Mouse (Mus musculus) lung, postnatal 0 days (tissue): ENCODE results near the gene Tmem88b. TPM values are rescaled to one million over a fixed set of nuclear protein-coding genes. Genes with fewer than 3 reads are reported as not detected.

ENCODE experiments used
- ATAC-seq: fragments of 200-750 bp; cut with Nextera tagmentation; 2 replicates; pipeline ENCODE4 v1.8.0; 2017; ENCODE audit warnings: moderate library complexity
- DNase-seq: peaks from one replicate; pipeline ENCODE4 v3.0.0-alpha.2; 2016; ENCODE audit warnings: low spot score
- H3K27ac ChIP-seq: fragments of 300-500 bp; sonication (generic); 2 replicates; pipeline ENCODE4 v1.5.1; 2014; ENCODE audit warnings: antibody characterized with exemption, mild to moderate bottlenecking, low read length, mixed read lengths
- H3K27me3 ChIP-seq: fragments of 300-500 bp; sonication (generic); replicated peaks from 2 replicates; pipeline ENCODE4 v1.6.1; 2014; ENCODE audit warnings: low read length, mixed read lengths; ENCODE audit not compliant: insufficient read depth
- H3K36me3 ChIP-seq: fragments of 300-500 bp; sonication (generic); 2 replicates; pipeline ENCODE4 v1.6.1; 2014; ENCODE audit warnings: low read length, mixed read lengths; ENCODE audit not compliant: insufficient read depth
- H3K4me1 ChIP-seq: fragments of 300-500 bp; sonication (generic); 2 replicates; pipeline ENCODE4 v1.6.1; 2014; ENCODE audit warnings: antibody characterized with exemption, low read depth, low read length, mixed read lengths; ENCODE audit not compliant: insufficient read depth
- H3K4me2 ChIP-seq: fragments of 300-500 bp; sonication (generic); replicated peaks from 2 replicates; pipeline ENCODE4 v1.6.1; 2014; ENCODE audit warnings: low read depth, mild to moderate bottlenecking, low read length, moderate library complexity, mixed read lengths
- H3K4me3 ChIP-seq: fragments of 300-500 bp; sonication (generic); 2 replicates; pipeline ENCODE4 v1.5.1; 2014; ENCODE audit warnings: low read depth, low read length
- H3K9ac ChIP-seq: fragments of 300-500 bp; sonication (generic); replicated peaks from 2 replicates; pipeline ENCODE4 v1.6.1; 2014; ENCODE audit warnings: low read depth, mild to moderate bottlenecking
- H3K9me3 ChIP-seq: fragments of 300-500 bp; sonication (generic); 2 replicates; pipeline ENCODE4 v1.6.1; 2016; ENCODE audit warnings: low read length, mixed read lengths
- CTCF ChIP-seq: IDR thresholded peaks from 2 replicates; pipeline ENCODE4 v1.5.1; 2016; ENCODE audit warnings: antibody characterized with exemption, mild to moderate bottlenecking
- EP300 ChIP-seq: IDR thresholded peaks from 2 replicates; pipeline ENCODE4 v1.6.1; 2016; ENCODE audit warnings: antibody characterized with exemption, mild to moderate bottlenecking, control low read depth
- WGBS: fragments of 180-500 bp; shearing (Covaris S2); extraction: QIAGEN DNeasy Blood & Tissue Kit; methylation state at CpG from one replicate; pipeline ENCODE4 v1.1.7; 2014; 5-methylcytosine and 5-hydroxymethylcytosine counted together
- polyA plus RNA-seq: library from polyadenylated mRNA; unstranded; fragments of >200 nt; fragmentation: Nextera tagmentation; extraction: Ambion mirVana; gene quantifications from 2 replicates; pipeline ENCODE4 v1.2.1, GENCODE M21; 2015

Tmem88b gene
- polyA plus RNA-seq, 1 experiment from 2014 or later = 0.13 TPM

DNA sequence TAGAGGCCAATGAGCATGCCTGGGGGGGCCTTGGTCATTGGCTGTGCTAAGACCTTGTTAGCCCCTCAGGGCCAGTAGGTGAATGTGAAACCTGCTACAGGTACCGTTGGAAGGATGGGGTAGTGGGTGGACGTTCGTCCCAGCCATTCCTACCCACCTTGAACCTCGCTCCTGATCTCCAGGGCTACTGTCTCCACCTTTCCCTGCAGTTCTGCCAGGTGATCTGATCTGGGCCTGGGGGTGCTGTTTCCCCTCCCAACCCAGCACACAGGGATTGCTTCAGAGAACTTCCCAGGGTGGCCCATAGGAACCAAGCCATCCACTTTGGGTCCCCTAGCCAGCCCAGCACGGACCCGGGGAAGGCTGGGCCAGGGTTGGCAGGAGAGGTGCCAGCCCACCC, 46.5 kb downstream of the Tmem88b start:
- DNase-seq (no peak), ATAC-seq (no peak)
- Histone ChIP-seq H3K4me2 (no peak overlapping the region), H3K36me3 (no peaks in the 10 kb centered on the region; the same call in 1 of the 2 replicates), H3K4me1 (peaks cover 6% of the 10 kb centered on the region; the same call in 1 of the 2 replicates), H3K27ac (no peak overlapping the region), H3K9me3 (no peaks in the 10 kb centered on the region), H3K4me3 (no peak overlapping the region), H3K27me3 (no peaks in the 10 kb centered on the region), H3K9ac (no peak overlapping the region)
- WGBS = 75% methylated on average over 6 of the region's 6 CpGs
- TF ChIP-seq CTCF (no peak), EP300 (no peak)

DNA sequence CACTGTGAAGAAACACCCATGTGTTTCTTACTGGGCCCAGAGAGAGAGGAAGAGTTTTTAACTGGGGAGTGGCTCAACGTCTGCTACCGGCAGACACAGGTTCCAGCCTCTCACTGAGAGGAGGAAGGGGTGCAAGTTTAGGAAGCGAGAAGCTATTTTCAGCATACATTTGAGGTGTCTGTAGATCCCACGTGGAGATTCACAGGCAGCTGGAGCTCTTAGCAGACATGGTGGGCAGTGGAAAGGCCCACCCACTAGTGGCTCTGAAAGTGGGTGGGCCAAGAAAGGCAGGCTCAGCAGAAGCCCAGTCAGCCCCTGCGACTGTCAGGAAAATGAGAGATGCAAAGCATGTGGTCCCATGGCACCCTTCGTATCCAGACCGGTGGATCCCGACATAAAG, 47.4 kb downstream of the Tmem88b start:
- 48% methylated on average over 8 of the region's 8 CpGs for WGBS
- Histone ChIP-seq H3K4me1 (peaks cover 6% of the 10 kb centered on the region; the same call in 1 of the 2 replicates), H3K4me3 (no peak overlapping the region), H3K36me3 (no peaks in the 10 kb centered on the region; the same call in 1 of the 2 replicates), H3K4me2 (no peak overlapping the region), H3K9me3 (no peaks in the 10 kb centered on the region), H3K9ac (no peak overlapping the region), H3K27me3 (no peaks in the 10 kb centered on the region), H3K27ac (no peak overlapping the region)
- DNase-seq (no peak), ATAC-seq (no peak)
- TF ChIP-seq EP300 (no peak), CTCF (no peak)

DNA sequence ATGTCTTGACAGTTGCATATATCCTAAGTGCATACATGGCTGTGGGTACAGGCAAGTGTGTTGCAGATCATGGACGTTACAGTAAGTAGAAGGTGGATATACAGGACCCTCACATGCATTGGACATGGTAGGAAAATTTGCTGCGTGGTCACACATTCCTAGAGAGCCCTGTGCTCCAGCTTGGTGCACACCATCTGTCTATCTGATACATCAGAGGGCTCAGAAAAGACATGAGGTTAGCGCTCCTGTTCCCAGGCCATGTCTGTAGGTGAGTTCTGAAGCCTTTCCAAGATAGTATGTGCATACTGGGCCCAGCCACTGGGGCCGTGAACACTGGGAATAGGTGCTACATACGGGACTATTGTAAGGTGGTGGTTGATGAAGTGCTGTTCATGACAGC, 49.3 kb downstream of the Tmem88b start:
- DNase-seq = no peak
- TF ChIP-seq EP300 = no peak
- TF ChIP-seq CTCF = no peak
- Histone ChIP-seq H3K9me3 (no peaks in the 10 kb centered on the region), H3K9ac (no peak overlapping the region), H3K36me3 (peaks cover 4% of the 10 kb centered on the region; the same call in 1 of the 2 replicates), H3K27ac (no peak overlapping the region), H3K4me2 (no peak overlapping the region), H3K27me3 (no peaks in the 10 kb centered on the region), H3K4me3 (no peak overlapping the region), H3K4me1 (peaks cover 6% of the 10 kb centered on the region; the same call in 1 of the 2 replicates)
- no peak for ATAC-seq
- 90% methylated on average over 5 of the region's 5 CpGs for WGBS

DNA sequence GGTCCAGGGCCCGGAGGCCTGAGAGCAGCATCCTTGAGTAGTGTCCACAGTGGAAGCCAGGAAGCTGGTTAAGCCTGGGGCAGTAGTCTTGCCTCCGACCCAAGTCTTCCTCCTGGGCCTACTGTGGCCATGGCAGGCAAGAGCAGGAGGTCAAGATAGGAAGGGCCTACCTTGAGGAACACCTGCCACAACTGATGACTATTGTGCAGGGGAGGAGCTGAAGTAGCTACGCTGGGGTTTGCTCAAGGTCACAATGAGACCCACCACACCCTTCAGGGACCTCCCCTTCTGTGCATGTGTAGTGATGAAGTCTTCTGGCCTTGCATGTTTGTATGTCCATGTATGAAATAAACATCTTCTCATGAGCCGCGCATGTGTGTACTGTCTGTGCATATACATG, 49.9 kb downstream of the Tmem88b start:
- TF ChIP-seq EP300 = no peak
- H3K4me3 ChIP-seq = peak overlapping the region; percentile 81

DNA sequence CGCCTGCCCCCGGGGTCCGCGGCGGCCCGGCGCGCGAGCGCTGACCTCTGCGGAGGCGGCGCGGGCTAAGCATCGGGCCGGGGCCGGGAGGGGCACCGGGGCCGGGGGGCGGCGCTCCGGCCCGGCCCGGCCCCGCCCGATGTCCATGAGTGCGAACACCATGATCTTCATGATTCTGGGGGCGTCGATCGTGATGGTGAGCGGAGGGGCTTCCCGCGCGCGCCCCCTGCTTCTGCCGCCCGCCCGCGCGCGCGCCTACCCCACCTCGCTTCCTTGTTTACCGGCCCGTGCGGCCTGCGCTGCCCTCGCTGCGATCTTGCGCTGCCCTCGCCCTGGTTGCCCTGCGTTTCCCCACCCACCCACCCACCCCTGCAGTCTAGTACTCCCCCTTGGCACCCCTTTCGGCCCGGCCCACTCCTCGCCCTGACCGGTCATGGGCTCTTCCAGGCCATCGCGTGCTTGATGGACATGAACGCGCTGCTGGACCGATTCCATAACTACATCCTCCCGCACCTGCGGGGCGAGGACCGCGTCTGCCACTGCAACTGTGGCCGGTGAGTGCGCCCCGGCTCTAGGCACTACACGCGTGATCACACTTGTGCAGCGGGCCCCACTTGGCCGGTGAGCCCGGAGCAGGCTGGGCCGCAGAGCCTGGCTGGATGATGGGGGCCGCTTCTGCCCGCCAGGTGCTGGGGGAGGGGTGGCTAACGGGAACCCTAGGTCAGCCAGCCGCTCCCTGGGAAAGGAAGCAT, 50.5 kb downstream of the Tmem88b start:
- Histone ChIP-seq H3K36me3 (peaks cover 4% of the 10 kb centered on the region; the same call in 1 of the 2 replicates), H3K4me2 (peak overlapping the region; percentile 88), H3K9me3 (no peaks in the 10 kb centered on the region), H3K4me3 (peak overlapping the region; percentile 81), H3K27ac (peak overlapping the region; percentile 87), H3K4me1 (peaks cover 6% of the 10 kb centered on the region; the same call in 1 of the 2 replicates), H3K9ac (peak overlapping the region; percentile 54), H3K27me3 (no peaks in the 10 kb centered on the region)
- DNase-seq (peak; percentile 54), ATAC-seq (peak; percentile 82)
- TF ChIP-seq EP300 = no peak
- TF ChIP-seq CTCF = no peak; the same call in 1 of the 2 replicates
- WGBS = 2% methylated on average over 37 of the region's 79 CpGs

More for the DNA sequence above, 49.9 kb downstream of the Tmem88b start:
- Histone ChIP-seq H3K27ac (no peak overlapping the region), H3K4me1 (peaks cover 6% of the 10 kb centered on the region; the same call in 1 of the 2 replicates), H3K4me2 (peak overlapping the region; percentile 88), H3K9ac (peak overlapping the region; percentile 54), H3K9me3 (no peaks in the 10 kb centered on the region), H3K36me3 (peaks cover 4% of the 10 kb centered on the region; the same call in 1 of the 2 replicates), H3K27me3 (no peaks in the 10 kb centered on the region)
- WGBS = 77% methylated on average over 5 of the region's 5 CpGs
- DNase-seq (no peak), ATAC-seq (no peak)

DNA sequence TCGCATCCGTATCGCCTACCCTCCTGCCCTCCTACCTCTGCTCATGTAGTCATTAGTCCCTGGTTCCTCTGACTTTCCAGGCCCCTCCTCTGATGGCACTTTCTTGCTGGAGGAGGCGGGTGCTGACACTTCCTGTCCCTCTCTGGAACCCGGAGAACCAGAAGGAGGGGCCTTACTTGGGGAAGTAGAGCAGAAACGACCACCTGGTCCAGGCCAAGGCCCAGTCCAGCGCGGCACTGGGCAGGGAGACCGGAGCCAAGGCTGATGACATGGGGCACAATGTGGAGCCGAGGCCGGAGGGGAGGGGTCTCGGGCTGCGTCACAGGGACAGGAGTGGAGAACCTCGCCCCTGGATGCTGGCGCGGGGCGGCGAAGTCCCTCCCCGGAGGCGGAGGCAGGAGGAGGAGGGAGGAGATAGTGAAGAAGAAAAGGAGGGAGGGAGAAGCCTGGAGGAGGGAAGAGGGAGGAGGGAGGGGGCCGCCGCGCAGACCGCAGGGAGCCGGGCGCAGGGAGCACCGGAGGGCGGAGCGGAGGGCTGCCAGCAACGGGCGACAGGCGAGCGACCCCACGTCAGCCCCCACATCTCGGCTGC, 51.2 kb downstream of the Tmem88b start, which contains the start of gene Tmem240:
Gene Tmem240, plus strand, starts transcription at position 451 of the 592 bp plus-strand sequence.
- peak; percentile 93 for ATAC-seq
- Histone ChIP-seq H3K36me3 (peaks cover 4% of the 10 kb centered on the region; the same call in 1 of the 2 replicates), H3K4me1 (peaks cover 6% of the 10 kb centered on the region; the same call in 1 of the 2 replicates), H3K4me3 (peak within 1 kb of the TSS; percentile 81), H3K4me2 (peak within 1 kb of the TSS; percentile 88), H3K27me3 (no peaks in the 10 kb centered on the region), H3K9ac (peak within 1 kb of the TSS; percentile 54), H3K9me3 (no peaks in the 10 kb centered on the region), H3K27ac (peak within 1 kb of the TSS; percentile 87)
- DNase-seq = peak; percentile 96
- TF ChIP-seq CTCF = no peak; the same call in 1 of the 2 replicates
- no peak for TF ChIP-seq EP300
- under 1% methylated on average over 23 of the region's 35 CpGs for WGBS
